Mouse (Mus musculus) R1 (cell line): ENCODE data around the gene Dusp1.

Experiments used
- DNase-seq: peaks from one replicate; pipeline ENCODE4 v3.0.0-alpha.2; 2018; ENCODE audit warnings: low read depth, low spot score

The Dusp1 gene

DNA sequence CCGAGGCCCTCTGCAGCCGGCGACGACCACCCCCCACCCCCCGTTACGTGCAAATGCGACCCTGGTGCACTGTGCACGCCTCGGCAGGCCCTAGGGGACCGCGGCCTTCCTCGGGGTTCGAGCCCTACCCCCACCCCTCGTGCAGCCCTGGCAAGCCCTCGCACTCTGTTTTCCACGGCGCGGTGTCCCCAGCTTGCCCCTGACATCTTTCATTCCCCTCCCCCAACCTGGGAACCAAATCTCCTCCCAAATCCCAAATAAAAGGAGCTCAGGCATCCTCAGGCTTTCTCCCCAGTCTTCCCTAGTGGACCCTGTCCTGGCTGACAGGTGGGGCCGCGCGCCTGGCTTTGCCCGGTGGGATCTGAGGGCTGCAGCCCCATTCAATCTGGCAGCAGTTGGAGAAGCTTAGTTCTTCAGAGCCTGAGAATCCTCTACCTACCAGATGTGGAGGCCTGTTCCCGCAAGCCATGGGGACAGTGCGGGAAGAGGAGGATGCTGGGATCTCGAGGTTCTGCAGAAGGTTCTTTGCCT, at the start of gene Dusp1:
Gene Dusp1 (minus strand): TSS at position 478 of the 531 bp plus-strand sequence.
- no peak for DNase-seq

DNA sequence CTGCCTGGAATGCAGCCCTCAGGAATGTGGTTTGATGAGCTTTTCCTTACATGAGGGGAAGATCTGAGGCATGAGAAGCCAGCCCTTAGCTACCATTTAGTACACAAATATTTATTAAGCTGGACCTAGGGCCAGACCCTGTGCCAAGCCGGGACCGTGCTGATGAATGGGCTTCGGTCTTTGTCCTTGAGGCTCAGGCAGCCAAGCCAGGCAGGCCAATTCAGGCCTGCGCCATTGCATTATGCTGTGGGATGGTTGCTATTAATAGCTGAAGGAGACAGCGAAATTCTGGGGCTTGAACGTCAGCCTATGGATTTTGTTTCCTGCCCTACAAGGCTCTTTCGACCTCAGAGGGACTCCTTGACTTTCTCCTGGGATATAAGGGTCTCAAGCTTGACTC, 49.4 kb upstream of the Dusp1 start:
- DNase-seq = no peak

DNA sequence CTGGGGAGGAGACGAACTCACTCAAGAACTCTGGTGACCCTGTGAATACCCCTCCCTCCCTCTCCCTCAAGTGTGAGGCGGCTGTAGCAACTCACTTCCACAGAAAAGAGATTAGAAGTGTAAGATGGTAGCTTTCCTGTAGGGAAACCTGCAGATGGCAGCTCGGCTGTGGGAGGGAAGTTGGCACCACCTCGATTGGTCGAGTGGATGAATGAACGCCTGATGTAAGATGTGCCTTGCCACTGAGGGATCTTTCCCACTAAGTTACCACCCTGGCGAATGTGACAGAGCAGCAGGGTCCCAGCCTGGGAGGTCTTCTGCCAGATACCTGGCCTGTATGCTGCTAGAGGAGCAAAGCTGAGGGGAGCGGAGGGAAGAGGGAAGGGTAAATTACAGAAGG, 47.9 kb upstream of the Dusp1 start:
- DNase-seq = no peak

DNA sequence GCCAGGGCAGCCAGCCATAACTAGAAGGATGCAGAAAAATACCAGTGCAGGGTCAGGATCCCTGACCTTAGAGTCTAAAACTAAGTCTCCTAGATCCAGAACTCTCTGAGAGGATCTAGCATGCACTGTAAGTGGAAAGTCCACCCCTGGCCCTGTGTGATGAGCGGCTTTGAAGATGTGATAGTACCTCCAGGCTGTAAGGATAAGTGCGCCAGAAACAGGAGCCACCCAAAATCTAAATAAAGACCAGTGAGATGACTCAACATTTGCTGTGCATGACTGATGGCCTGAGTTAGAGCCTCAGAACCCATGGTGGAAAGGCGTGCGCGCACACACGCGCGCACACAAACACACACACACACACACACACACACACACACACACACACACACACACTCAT, 46.9 kb upstream of the Dusp1 start:
- no peak for DNase-seq

DNA sequence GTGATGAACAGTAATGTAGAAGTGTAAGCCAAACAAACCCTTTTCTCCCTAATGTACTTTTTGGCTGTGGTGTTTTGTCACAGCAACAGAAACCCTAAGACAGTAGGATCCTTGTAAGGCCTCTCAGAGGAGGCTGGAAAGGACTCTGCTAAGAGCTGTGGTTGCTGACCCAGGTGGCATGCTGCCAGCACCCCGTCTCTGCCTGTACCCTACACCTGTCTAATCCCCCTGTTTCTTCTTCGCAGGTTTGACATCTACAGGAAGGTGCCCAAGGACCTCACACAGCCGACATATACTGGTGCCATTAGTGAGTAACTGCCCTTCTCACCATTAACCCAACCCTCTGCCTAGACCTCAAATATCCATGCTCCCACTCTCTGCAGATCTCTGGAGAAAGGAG, 46.4 kb upstream of the Dusp1 start:
- DNase-seq = no peak

DNA sequence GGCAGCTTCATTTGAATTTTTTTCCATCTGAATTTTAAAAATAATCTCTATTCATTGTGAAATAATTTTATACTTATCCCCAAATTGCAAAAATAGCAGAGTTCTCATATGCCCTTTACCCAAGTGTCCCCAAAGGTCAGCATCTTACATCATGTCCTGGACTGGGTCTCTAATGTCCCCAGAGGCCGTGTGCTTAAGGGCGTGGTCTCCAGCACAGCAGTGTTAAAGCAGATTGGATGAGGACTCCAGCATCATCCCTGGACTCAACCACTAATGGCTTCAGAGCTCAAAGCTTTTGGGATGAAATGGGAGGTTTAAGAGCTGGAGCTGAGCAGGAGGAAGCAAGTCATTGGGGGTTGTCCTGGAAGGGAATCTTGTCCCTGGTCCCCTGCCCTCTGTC, 44.6 kb upstream of the Dusp1 start:
- DNase-seq = no peak

DNA sequence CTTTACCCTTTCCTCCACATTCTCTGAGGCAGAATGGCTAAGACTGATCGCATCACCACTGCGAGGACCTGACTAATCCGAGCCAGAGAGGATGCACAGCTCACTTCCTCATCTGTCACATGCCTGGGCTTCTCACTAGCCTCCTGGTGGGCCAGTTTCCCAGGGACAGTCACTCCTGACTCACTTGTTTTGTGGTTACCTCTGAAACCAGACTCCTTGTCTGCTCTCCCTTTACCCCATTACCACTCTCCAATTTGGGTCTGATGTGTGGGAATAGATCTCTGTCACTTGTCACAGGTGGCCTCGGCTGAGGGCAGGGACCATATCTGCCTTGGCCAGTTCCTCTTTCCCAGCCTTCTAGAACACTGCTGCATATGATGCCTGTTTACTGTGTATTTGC, 43.7 kb upstream of the Dusp1 start:
- DNase-seq = no peak

DNA sequence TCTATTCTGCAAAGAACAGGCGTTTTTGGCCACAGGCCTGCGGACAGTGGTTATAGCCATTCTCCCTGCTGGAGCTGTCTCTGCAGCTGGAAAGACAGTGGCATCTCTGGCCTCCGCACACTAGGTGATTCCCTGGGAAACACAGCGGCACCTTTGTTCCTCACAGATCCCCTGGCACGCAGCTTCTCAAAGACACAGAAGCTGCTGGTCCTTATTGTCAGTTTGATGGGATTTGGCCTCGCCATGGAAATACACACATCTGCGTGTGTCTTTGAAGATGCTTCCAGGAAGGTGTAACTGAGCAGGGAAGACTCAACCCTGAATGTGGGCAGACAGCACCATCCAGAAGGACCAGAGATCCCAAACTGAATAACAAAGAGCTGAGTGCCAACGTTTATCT, 41.4 kb upstream of the Dusp1 start:
- peak; percentile 79 for DNase-seq

DNA sequence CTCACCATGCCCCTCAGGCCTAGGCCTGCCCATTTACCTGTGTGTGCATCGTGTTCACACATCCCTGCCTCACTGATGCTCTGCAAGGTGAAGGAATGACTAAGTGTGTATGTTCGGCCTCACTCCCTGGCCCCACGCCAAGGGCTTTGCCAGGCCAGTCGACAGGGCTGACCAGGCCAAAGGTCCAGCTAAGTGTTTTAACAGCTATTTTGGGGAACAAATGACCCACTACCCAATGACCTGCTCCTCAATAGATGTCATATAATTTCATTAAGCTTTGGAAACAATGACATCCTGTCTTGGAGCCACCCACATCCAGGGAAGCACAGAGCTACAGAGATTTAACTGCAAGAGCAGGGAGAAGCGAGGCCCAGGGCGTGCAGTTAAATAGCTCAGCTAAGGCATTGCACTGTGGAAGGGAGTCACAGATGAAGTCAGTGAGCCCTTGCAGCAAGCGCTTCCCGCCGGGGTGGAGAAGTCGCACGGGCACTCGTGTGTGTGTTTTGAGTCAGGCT, 40.5 kb upstream of the Dusp1 start:
- DNase-seq = no peak

DNA sequence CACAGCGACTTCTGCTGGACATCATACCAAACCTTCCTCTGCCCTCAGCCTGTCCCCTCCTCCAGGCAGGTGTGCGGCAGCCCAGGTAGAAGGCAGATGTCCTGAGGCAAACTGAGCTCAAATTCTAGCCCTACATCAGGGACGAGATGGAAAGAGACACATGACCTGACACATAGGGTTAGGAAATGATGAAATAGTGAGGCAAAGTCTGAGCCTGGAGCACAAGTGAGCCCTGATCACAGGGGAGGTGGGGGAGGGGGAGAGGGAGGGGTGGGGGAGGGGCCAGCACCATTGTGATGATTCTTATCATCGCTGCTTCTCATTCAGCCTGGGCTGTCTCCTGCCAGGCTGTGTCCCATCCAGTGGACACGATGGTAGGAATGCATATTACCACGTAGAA, 40.0 kb upstream of the Dusp1 start:
- DNase-seq = no peak

DNA sequence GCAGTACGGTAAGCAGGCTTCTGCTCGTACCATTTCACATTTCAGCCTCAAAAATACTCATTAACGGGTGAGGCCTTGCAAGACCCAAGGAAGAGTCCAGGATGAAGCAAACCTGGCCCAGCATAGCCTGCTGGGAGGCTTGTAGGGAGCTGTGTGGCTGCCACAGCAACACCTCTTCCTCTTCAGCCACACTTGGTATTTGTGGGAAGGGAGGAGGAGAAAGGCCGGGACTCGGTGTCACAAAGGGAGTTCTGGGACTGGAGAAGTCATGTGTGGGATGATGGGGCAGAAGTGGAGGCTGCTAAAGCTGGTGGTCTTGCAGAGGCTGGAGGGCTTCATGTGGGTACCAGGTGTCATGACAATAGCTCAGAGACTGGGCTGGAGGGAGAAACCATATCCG, 39.6 kb upstream of the Dusp1 start:
- DNase-seq = no peak

DNA sequence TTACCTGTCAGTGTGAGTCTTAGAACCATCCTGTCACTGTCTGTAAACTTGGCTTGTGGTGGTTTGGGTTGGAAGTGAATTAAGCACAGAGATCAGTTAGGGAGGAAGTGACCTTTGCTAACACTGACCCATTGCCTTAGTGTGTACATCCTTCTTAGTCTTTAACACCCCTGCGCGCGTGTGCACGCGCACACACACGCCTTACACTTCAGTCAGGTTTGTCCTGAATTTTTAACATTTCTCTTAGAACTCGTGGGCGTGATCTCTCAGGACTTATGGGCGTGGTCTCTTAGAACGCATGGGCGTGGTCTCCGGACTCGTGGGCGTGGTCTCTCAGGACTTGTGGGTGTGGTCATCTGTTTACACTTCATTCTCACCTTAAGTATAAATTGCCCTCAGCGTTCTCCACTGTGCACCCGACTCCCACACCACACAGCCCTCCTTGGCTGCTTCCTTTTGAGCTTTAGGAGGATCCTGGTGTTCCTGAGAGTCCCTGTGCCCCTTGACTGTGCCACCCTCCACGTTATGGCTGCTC, 39.1 kb upstream of the Dusp1 start:
- peak; percentile 85 for DNase-seq

DNA sequence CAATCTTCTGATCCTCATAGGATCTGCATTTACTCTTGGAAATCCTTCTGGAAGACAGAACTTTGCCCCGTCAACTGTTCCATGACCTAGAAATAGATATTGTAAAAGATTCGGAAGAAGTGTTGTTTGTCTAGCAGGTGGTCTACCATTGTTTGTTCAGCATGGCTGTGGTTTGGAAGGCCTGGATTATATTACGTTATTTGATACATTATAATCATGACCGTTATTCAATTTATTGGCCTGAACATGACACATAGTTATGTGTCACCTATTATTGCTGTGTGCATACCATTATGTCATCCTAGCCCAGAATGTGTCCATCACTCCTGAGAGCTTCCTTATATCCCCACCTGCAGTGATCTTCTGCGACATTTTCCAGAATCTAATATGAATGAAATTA, 36.9 kb upstream of the Dusp1 start:
- no peak for DNase-seq

DNA sequence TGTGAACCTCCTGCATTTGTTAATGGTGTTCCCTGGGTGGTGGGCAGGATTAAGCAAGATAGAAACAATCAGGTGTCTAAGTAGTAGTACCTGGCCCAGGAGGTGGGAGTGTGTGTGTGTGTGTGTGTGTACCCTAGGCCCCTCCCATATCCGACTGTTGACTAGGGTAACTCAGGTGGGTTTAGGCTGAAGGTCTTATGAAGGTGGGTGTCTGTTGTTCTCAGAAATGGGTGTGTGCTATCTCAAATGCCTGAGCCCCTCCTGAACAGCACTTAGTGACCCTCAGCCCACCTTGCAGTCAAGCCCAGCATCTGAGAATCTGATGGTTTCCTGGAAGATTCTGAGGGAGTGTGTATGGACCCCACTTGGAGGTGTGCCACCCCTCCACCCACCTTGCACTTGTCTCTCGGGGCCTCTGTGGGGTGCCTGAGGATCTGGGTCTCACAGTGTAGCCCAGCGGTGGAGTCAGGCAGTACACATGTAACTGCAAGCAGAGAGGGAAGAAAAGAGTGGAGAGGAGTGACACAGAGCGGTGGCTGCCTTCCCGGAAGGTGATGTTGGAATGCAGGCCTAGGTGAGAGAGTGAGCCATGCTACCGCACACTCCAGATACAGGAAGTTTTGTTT, 35.0 kb upstream of the Dusp1 start:
- peak; percentile 82 for DNase-seq

DNA sequence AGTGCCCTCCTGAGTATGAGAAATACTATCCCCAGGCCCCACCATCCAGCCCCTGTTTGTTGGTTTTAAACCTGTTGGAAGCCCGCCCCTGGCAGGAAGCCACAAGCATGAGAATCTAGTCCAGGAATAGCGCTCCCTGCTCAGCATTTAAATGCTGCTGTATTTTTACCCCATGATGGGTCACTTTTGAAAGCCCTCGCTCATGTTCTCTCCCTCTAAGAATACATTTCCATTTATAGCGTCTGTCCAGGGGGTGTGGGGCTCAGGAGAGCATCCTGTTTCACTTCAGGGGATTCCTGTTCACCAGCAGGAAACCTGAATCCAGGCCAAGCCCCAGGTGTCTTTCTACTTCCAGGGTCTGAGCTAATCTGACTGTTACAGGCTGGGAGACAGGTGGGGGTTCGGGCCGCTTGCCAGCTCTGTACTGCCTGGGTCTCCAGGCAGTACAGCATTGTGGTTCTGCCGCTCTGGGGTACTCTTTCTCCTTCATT, 34.3 kb upstream of the Dusp1 start:
- peak; percentile 93 for DNase-seq

DNA sequence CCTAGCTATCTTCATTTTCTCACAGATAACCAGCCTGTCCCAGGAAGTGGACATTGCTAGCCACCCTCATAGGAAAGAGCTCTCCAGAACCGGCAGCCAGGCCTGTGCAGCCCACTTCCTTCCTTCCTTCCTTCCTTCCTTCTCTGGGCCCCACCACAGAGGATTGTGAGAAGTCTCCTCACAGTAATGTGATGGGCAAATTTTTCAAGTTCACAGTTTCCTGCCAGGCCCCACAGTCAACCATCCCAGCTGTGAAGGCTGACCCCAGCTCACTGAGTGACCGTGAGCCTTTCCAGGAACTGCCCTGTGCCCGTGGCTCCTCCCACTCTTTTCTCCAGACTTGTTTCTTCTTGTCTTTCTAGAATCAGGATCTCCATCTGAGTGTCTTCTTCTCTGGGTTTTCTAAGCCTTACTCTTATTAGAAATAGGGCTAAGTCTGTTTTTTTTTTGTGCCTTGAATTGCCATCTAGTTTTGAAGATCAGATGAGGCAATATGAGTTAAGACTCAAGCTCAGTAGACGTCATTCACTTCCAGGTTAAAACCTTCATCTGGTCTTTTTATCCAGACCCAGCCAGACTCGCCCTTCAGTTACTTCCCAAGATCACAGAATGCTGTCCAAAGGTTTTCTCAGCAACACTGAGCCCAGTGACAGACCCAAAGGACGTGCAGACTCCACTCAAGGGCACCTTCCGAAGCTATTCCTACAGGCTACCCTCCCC, 33.7 kb upstream of the Dusp1 start:
- no peak for DNase-seq

DNA sequence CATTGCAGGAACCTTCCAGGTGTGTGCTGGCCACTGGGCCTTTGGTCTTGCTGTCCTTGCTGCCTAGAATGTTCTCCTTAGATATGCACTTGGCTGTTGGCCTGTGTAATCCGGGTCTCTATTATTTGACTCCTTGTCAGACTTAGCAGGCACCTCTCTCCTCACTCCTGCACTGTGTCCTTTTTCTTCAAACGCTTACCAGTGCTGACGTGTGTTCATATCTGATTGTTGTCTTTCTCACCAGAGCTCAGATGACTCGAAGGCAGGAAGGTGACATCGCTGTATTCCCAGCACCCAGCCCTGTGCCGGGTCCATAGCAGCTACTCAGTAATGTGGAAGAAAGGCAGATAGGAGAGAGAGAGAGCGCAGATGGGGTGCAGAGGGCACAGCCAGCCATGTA, 33.0 kb upstream of the Dusp1 start:
- DNase-seq = no peak

DNA sequence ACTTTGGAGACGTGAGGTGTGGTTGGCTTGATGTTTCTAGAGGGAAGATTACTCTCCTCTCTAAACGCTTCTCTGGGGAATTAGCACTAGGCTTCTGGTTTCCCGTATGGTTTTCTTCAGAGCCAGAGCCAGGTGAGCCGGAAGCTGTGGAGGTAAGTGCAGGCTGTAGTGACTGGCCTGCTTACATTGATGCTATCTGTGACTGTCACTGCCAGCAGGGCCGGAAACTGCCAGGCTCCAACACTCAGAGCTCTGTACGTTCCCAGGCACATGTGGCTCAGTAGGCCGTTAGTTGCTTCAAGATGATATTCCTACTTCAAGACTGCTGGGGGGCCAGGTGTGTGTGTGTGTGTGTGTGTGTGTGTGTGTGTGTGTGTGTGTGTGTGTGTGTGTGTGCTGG, 32.2 kb upstream of the Dusp1 start:
- no peak for DNase-seq

DNA sequence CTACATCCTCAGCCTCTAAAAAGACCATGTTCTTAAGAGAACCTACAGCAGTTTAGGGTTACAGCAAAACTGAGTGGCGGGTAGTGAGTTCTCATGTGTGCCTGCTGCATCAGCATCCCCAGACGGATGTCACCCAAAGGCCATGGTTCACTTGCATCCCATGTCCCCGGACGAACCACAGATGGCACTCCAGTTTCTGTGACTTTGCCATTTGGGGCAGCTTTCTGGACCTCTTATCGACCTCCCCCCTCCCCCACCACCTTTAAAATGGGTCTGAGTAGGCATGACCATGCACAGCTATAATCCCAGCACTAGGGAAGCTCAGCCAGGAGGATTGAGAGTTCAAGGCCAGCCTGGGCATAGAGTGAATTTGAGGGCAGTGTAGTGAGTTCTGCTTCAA, 31.3 kb upstream of the Dusp1 start:
- DNase-seq = no peak

DNA sequence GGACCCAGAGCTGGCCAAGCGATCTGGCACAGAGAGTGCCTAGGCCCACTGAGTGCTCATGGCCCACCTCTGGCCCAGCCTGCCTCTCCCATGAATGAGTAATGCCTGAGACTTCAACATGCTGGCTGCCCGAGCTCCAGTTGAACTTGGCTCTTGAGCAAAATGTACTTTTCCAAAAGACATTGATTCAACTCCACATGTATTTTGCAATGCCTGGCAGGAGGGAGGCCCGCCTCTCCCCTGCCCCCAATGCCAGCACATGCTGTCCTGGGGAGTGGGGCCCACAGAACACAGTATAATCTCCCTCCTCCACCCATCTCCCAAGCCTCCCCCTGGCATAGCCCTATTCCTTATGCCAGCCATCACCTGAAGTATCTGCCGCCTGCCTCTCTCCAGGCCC, 30.6 kb upstream of the Dusp1 start:
- DNase-seq = no peak

DNA sequence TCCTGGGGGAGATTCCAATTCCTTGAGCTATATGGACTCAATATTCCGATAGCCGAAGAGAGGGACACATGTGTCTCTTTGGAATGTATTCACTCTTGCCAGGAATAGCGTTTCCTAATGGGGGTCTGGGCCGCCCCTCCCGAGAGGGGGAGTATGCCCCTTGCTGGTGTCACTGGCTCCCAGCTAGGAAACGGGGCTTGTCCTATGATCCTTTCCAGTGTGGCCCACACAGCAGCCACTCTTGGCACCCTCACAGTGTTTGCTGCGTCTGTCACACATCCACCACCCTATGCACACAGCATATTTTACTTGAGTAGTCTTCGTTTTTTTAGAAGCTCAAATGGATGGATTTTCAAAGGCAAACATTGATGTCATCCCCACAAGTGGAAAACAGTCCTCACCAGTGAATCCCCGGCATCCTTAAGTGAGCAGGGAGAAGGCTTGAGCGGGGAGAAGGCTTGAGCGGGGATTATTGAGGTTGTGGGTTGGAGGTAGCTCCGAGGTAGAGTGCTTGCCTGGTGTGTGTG, 26.1 kb upstream of the Dusp1 start:
- DNase-seq = no peak

DNA sequence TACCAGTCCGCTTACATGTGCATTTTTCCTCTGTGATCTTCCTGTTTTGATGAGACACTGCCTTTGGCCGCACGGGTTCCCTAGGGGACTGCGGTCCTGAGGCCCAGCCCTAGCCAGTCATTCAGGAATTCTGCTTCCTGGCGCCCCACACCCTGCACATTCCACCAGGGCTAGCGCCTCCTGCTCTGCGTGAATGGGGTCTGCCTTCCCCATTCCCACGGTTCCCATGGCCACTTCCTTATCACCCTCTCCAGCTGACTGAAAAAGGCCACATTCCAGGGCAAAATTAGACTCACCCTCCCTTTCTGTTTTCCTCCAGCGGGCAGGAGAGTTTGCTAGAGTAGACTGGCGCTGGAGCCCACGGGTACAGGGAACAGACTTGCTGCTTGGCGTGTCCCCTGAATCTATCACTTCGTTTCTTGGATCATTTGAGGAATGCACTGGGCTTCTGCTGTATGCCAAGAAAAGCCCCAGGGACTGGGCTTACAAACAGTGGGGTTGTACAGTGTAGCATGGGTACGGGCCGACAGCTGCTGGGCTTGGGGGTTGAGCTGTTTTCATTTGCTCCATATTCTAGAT, 22.7 kb upstream of the Dusp1 start:
- DNase-seq = peak; percentile 97
